Mouse (Mus musculus): ENCODE data around the gene Rnf6.

- TF ChIP-seq CTCF (IDR thresholded peaks at IDR 0.05; ENCODE audit: insufficient read depth, low read depth, low read length) (no peak), POLR2A (IDR thresholded peaks at IDR 0.05; ENCODE audit: insufficient read depth, low read depth, low read length) (no peak)
Measured at GRCm38 (mm10) chr5:146232056-146232675, 10.8 kb upstream of the Rnf6 start.
